In genomic region chr4:83525690-83526055, GRCm38 (mm10) we compare ENCODE assay signal across 7 mouse cellular contexts. TPM values are rescaled to one million over a fixed set of nuclear protein-coding genes. Genes with fewer than 3 reads are reported as not detected.
DNase-seq lines count a peak whose midpoint lies in the region; ATAC-seq lines count a peak whose summit lies in the region.

No protein-coding gene starts in this region.

- H3K4me1 ChIP-seq in neural tube, embryonic 11.5 days (ENCODE audit: control insufficient read depth, insufficient read depth, low read length), result peaks cover 11% of the 10 kb centered on the region
- H3K4me1 ChIP-seq in forebrain, embryonic 16.5 days (replicated peaks; ENCODE audit: control insufficient read depth, insufficient read depth, low read length), result peaks cover 22% of the 10 kb centered on the region
- H3K4me1 ChIP-seq in liver, embryonic 13.5 days (replicated peaks), result peaks cover 34% of the 10 kb centered on the region

- WGBS in neural tube, embryonic 11.5 days, result under 1% methylated on average over 18 of the region's 18 CpGs
- 0% methylated on average over 18 of the region's 18 CpGs for WGBS in forebrain, embryonic 16.5 days
- WGBS in liver, embryonic 13.5 days (ENCODE audit: insufficient replicate concordance), result under 1% methylated on average over 18 of the region's 18 CpGs

- H3K27me3 ChIP-seq in neural tube, embryonic 11.5 days (ENCODE audit: control insufficient read depth, insufficient read depth, low read length), result no peaks in the 10 kb centered on the region
- no peaks in the 10 kb centered on the region for H3K27me3 ChIP-seq in forebrain, embryonic 16.5 days (replicated peaks; ENCODE audit: control insufficient read depth, insufficient read depth, low read length)
- no peaks in the 10 kb centered on the region for H3K27me3 ChIP-seq in liver, embryonic 13.5 days

- no peaks in the 10 kb centered on the region for H3K36me3 ChIP-seq in neural tube, embryonic 11.5 days (ENCODE audit: control insufficient read depth, insufficient read depth, low read length)
- H3K36me3 ChIP-seq in forebrain, embryonic 16.5 days (ENCODE audit: control insufficient read depth, insufficient read depth), result no peaks in the 10 kb centered on the region
- no peaks in the 10 kb centered on the region for H3K36me3 ChIP-seq in liver, embryonic 13.5 days

- no peaks in the 10 kb centered on the region for H3K9me3 ChIP-seq in neural tube, embryonic 11.5 days (ENCODE audit: control insufficient read depth, low read length)
- no peaks in the 10 kb centered on the region for H3K9me3 ChIP-seq in forebrain, embryonic 16.5 days (ENCODE audit: control insufficient read depth, low read length)
- H3K9me3 ChIP-seq in liver, embryonic 13.5 days (replicated peaks), result no peaks in the 10 kb centered on the region

- no peak for DNase-seq in neural tube, embryonic 11.5 days (ENCODE audit: low spot score)
- no peak for DNase-seq in neural tube, embryonic 10.5 days (ENCODE audit: extremely low spot score, low spot score)
- DNase-seq in c-Kit-negative CD71-positive TER-119-positive erythroid progenitor cells, embryonic 14.5 days (ENCODE audit: low read depth, low spot score), result peak; percentile 26
- no peak for DNase-seq in liver, embryonic 13.5 days
- DNase-seq in testis, postnatal 14 days (ENCODE audit: low spot score), result peak; percentile 77
- DNase-seq in frontal cortex, postnatal 36 days (ENCODE audit: low spot score in 2 of 2), result no peak

- H3K27ac ChIP-seq in neural tube, embryonic 11.5 days (ENCODE audit: low read depth, low read length), result 0 out of 2 replicates have a peak overlapping the region, but pooled peaks have one; percentile 29
- peak overlapping the region; percentile 97 for H3K27ac ChIP-seq in forebrain, embryonic 16.5 days (ENCODE audit: low read length)
- peak overlapping the region; percentile 89 for H3K27ac ChIP-seq in liver, embryonic 13.5 days

- H3K9ac ChIP-seq in neural tube, embryonic 11.5 days (ENCODE audit: low read length), result peak overlapping the region; percentile 88
- H3K9ac ChIP-seq in forebrain, embryonic 16.5 days (replicated peaks; ENCODE audit: low read depth, low read length), result peak overlapping the region; percentile 80
- peak overlapping the region; percentile 83 for H3K9ac ChIP-seq in liver, embryonic 13.5 days

- peak overlapping the region; percentile 59 for H3K4me3 ChIP-seq in neural tube, embryonic 11.5 days (ENCODE audit: low read depth, low read length)
- peak overlapping the region; percentile 88 for H3K4me3 ChIP-seq in forebrain, embryonic 16.5 days (replicated peaks; ENCODE audit: low read length)
- peak overlapping the region; percentile 87 for H3K4me3 ChIP-seq in liver, embryonic 13.5 days (replicated peaks)

- H3K4me2 ChIP-seq in neural tube, embryonic 11.5 days (ENCODE audit: low read depth), result peak overlapping the region; percentile 69
- H3K4me2 ChIP-seq in forebrain, embryonic 16.5 days (ENCODE audit: low read length), result peak overlapping the region; percentile 96
- peak overlapping the region; percentile 99 for H3K4me2 ChIP-seq in liver, embryonic 13.5 days

- ATAC-seq in neural tube, embryonic 11.5 days (ENCODE audit: insufficient read depth, low FRiP score, low TSS enrichment), result peak; percentile 53
- peak; percentile 53 for ATAC-seq in forebrain, embryonic 16.5 days
- ATAC-seq in liver, embryonic 13.5 days (ENCODE audit: low read depth), result peak; percentile 66

RNA-seq across cellular contexts. Expression of gene Ccdc171, which starts 0.3 kb away (rescaled TPM):
- 3.9 and 4.0 TPM in 2 replicates for polyA plus RNA-seq in neural tube, embryonic 11.5 days (2014; fragmentation: Nextera tagmentation; extraction: Ambion mirVana)
- 6.1 and 6.7 TPM in 2 replicates for polyA plus RNA-seq in forebrain, embryonic 16.5 days (2015; fragmentation: Nextera tagmentation; extraction: Ambion mirVana)
- polyA plus RNA-seq in liver, embryonic 13.5 days (2015; fragmentation: Nextera tagmentation; extraction: Ambion mirVana), result 1.1 and 1.8 TPM in 2 replicates

RNA-seq across cellular contexts. Expression of gene Psip1, which starts 39.4 kb away (rescaled TPM):
- 348 and 360 TPM in 2 replicates for polyA plus RNA-seq in neural tube, embryonic 11.5 days (2014; fragmentation: Nextera tagmentation; extraction: Ambion mirVana)
- 281 and 310 TPM in 2 replicates for polyA plus RNA-seq in forebrain, embryonic 16.5 days (2015; fragmentation: Nextera tagmentation; extraction: Ambion mirVana)
- polyA plus RNA-seq in liver, embryonic 13.5 days (2015; fragmentation: Nextera tagmentation; extraction: Ambion mirVana), result 59.9 and 71.4 TPM in 2 replicates

Comparison
In these comparisons a context has a peak if more than half of its experiments do, and no peak if none do; other contexts are left out.
1. DNase-seq: peak in c-Kit-negative CD71-positive TER-119-positive erythroid progenitor cells, embryonic 14.5 days (single experiment) and testis, postnatal 14 days (single experiment); none in neural tube, embryonic 11.5 days (single experiment), neural tube, embryonic 10.5 days (single experiment), liver, embryonic 13.5 days (single experiment) and frontal cortex, postnatal 36 days (0 of 2).
2. H3K27ac ChIP-seq: peak in every context shown above with its lines; median percentile 97 in forebrain, embryonic 16.5 days; 89 in liver, embryonic 13.5 days; 29 in neural tube, embryonic 11.5 days.
3. Peak in every context shown above with its lines, with median percentiles within 50 percentile points of each other: ATAC-seq, H3K4me2 ChIP-seq, H3K4me3 ChIP-seq and H3K9ac ChIP-seq.